Mouse (Mus musculus): ENCODE results near the gene Pecam1.

DNA sequence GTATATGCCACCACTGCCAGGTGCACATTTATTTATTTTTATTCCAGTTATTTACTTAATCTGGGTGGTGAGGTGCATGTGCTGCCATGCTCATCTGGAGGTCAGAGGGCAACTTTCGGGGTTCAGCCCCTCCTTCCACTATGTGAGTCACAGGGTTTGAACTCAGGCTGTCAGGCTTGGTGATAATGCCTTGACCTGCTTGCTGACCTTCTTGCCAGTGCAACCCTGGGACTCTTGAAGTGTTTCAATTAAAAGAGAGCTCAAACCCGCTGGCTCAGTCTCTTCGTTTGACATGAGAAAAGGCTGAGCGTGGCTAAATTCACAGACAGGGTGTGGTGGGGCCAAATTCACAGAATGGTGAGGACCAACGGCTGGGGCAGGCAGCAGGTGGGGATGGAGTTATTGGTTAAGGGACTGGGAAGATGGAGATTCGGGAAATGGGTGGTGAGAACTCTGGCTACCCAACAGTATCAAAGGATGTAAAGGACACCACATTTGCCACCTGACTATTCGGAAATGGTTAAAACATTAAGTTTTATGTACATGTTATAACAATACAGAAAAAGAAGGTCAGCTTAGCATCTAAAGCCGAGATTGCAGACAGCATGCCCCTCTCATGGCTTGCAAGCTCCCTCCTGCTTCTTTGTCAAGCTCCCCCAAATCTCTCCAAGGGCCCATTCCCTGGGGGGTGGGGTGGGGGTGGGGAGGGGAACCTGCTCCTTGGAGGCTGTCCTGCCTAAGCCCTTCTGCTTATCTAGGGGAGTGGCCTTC lies 81.1 kb downstream of the Pecam1 start:
- no peak for TF ChIP-seq MAX (IDR thresholded peaks at IDR 0.05)
- TF ChIP-seq MYOD1 (IDR thresholded peaks at IDR 0.05; ENCODE audit: control insufficient read depth, insufficient read length, low read depth): no peak
- no peak for TF ChIP-seq CTCF (IDR thresholded peaks at IDR 0.05; ENCODE audit: control insufficient read depth, insufficient read depth, insufficient read length)

All from C2C12 (cell line).